Mouse (Mus musculus) heart, postnatal 0 days (tissue): ENCODE data around the gene Muc16. TPM values are rescaled to one million over a fixed set of nuclear protein-coding genes. Genes with fewer than 3 reads are reported as not detected.

Experiments
- ATAC-seq: fragments of 200-750 bp; cut with Nextera tagmentation; 2 replicates; pipeline ENCODE4 v1.8.0; 2017; ENCODE audit warnings: low read depth, moderate number of reproducible peaks, moderate library complexity; ENCODE audit not compliant: insufficient read depth
- DNase-seq: peaks from one replicate; pipeline ENCODE4 v3.0.0-alpha.2; 2016; ENCODE audit warnings: low spot score
- H3K27ac ChIP-seq: fragments of 300-500 bp; sonication (generic); 2 replicates; pipeline ENCODE4 v1.5.1; 2014; ENCODE audit warnings: low read depth, mild to moderate bottlenecking
- H3K27me3 ChIP-seq: fragments of 300-500 bp; sonication (generic); 2 replicates; pipeline ENCODE4 v1.6.1; 2014; ENCODE audit warnings: low read length, mixed read lengths; ENCODE audit not compliant: control insufficient read depth, insufficient read depth
- H3K36me3 ChIP-seq: fragments of 300-500 bp; sonication (generic); replicated peaks from 2 replicates; pipeline ENCODE4 v1.6.1; 2014; ENCODE audit warnings: low read length, mixed read lengths; ENCODE audit not compliant: control insufficient read depth, insufficient read depth
- H3K4me1 ChIP-seq: fragments of 300-500 bp; sonication (generic); 2 replicates; pipeline ENCODE4 v1.6.1; 2014; ENCODE audit warnings: antibody characterized with exemption; ENCODE audit not compliant: control insufficient read depth, insufficient read depth
- H3K4me2 ChIP-seq: fragments of 300-500 bp; sonication (generic); 2 replicates; pipeline ENCODE4 v1.6.1; 2014; ENCODE audit warnings: low read depth, mild to moderate bottlenecking, low read length, moderate library complexity
- H3K4me3 ChIP-seq: fragments of 300-500 bp; sonication (generic); 2 replicates; pipeline ENCODE4 v1.5.1; 2014; ENCODE audit warnings: low read depth, low read length
- H3K9ac ChIP-seq: fragments of 300-500 bp; sonication (generic); replicated peaks from 2 replicates; pipeline ENCODE4 v1.6.1; 2014; ENCODE audit warnings: low read depth, low read length, mixed read lengths
- H3K9me3 ChIP-seq: fragments of 300-500 bp; sonication (generic); replicated peaks from 2 replicates; pipeline ENCODE4 v1.6.1; 2016; ENCODE audit warnings: low read length; ENCODE audit not compliant: control insufficient read depth
- CTCF ChIP-seq: IDR thresholded peaks from 2 replicates; pipeline ENCODE4 v1.5.1; 2016; ENCODE audit warnings: antibody characterized with exemption, control low read depth, low read depth
- EP300 ChIP-seq: IDR thresholded peaks from 2 replicates; pipeline ENCODE4 v1.6.1; 2016; ENCODE audit warnings: antibody characterized with exemption, low read depth
- WGBS: fragments of 180-500 bp; shearing (Covaris S2); extraction: QIAGEN DNeasy Blood & Tissue Kit; methylation state at CpG from one replicate; pipeline ENCODE4 v1.1.7; 2014; 5-methylcytosine and 5-hydroxymethylcytosine counted together
- microRNA-seq: library from miRNA; unstranded; fragments of <30 nt; microRNA quantifications from one replicate; pipeline ENCODE4, GENCODE M21; 2016
- polyA plus RNA-seq: library from polyadenylated mRNA; unstranded; fragments of >200 nt; fragmentation: Nextera tagmentation; extraction: Ambion mirVana; gene quantifications from 2 replicates; pipeline ENCODE4 v1.2.1, GENCODE M21; 2015
- total RNA-seq: library from RNA; depleted of rRNA; stranded (reverse); fragments of >200 nt; gene quantifications from 2 replicates; pipeline ENCODE4 v1.2.3, GENCODE M21; 2014; ENCODE audit warnings: low replicate concordance; rRNA removed

Muc16 gene
- total and polyA plus RNA-seq, 2 experiments from 2014 or later = 1.00 to 14.8 TPM

DNA sequence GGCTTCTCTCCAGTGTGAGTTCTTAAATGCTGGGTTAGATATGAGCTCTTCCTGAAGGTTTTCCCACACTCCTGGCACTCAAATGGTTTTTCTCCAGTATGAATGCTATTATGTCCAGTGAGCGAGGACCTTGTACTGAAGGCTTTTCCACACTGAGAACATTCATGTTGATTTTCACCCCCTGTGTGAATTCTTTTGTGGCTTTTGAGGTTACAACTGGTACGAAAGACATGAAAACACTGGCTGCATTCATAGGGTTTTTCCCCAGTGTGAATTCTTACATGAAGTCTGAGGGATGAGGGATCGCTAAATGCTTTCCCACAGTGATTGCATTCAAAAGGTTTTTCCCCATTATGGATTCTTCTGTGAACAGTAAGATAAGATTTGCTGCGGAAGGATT lies 217.8 kb downstream of the Muc16 start:
- Histone ChIP-seq H3K4me3 (no peak overlapping the region), H3K9ac (no peak overlapping the region), H3K9me3 (peaks cover 15% of the 10 kb centered on the region; the same call in 1 of the 2 replicates), H3K27me3 (no peaks in the 10 kb centered on the region), H3K27ac (no peak overlapping the region), H3K4me2 (no peak overlapping the region), H3K4me1 (no peaks in the 10 kb centered on the region), H3K36me3 (peaks cover 27% of the 10 kb centered on the region)
- ATAC-seq (no peak), DNase-seq (no peak)
- TF ChIP-seq EP300 = no peak
- TF ChIP-seq CTCF = no peak
- 82% methylated on average over 4 of the region's 4 CpGs for WGBS

Small RNA genes within 50 kb of the gene (microRNA-seq; reads per million reads assigned to microRNA genes)
- not detected for gene Gm22854

Other genes with a start within 250 kb of the Muc16 start
- not detected in 2 replicates for gene Mbd3l2, start 243.9 kb downstream of the Muc16 start, total RNA-seq
- gene Mbd3l2, start 243.9 kb downstream of the Muc16 start, polyA plus RNA-seq = not detected in 2 replicates
- gene Zfp558, start 196.3 kb downstream of the Muc16 start, total RNA-seq = 0.46 and 0.73 TPM in 2 replicates
- gene Zfp558, start 196.3 kb downstream of the Muc16 start, polyA plus RNA-seq = 1.7 and 1.9 TPM in 2 replicates
- gene Mbd3l1, start 196.2 kb downstream of the Muc16 start, total RNA-seq = not detected in 2 replicates
- not detected in 2 replicates for gene Mbd3l1, start 196.2 kb downstream of the Muc16 start, polyA plus RNA-seq
- not detected in 2 replicates for gene Olfr24, start 89.5 kb upstream of the Muc16 start, total RNA-seq
- gene Olfr24, start 89.5 kb upstream of the Muc16 start, polyA plus RNA-seq = not detected in 2 replicates
- not detected in 2 replicates for gene Olfr828, start 145.0 kb upstream of the Muc16 start, total RNA-seq
- gene Olfr828, start 145.0 kb upstream of the Muc16 start, polyA plus RNA-seq = not detected in 2 replicates
- gene Olfr829, start 180.4 kb upstream of the Muc16 start, total RNA-seq = not detected in 2 replicates
- not detected in 2 replicates for gene Olfr829, start 180.4 kb upstream of the Muc16 start, polyA plus RNA-seq
- not detected in 2 replicates for gene Olfr830, start 200.2 kb upstream of the Muc16 start, total RNA-seq
- gene Olfr830, start 200.2 kb upstream of the Muc16 start, polyA plus RNA-seq = not detected in 2 replicates